Comparison of ENCODE assay signal across 20 mouse cellular contexts in the genomic region with DNA sequence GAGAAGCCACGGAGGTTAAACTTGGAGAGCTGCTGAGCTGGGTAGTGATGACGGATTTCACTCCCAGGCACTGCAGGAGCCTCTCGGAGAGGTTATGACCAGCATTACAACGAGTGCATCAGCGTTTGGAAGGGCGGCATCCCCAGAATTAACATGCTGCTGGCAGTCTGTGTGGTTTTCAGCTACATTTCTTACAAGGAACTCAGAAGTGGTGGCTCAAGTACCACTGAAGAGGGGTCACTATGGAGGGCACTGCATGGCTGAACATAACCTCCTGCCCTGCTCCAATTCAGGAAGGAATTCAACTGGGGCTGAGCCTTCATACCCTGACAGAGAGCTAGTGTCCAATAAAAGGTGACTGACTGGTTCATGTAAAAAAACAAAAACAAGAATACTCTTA. TPM values are rescaled to one million over a fixed set of nuclear protein-coding genes. Genes with fewer than 3 reads are reported as not detected.
A peak's percentile ranks its signal among the peaks of the same experiment; 100 is the strongest.
DNase-seq lines count a peak whose midpoint lies in the region; TF ChIP-seq lines count a peak whose summit lies in the region.
"Had no signal": no experiment of that assay in that cellular context is flagged by ENCODE, and none has a peak within 500 bp of the region (broad histone marks: within the 10 kb centered on the region; RNA-seq: fewer than 3 reads in every experiment).

No protein-coding gene starts in this region.

- H3K79me2 ChIP-seq in myocyte (ENCODE audit: control insufficient read depth, insufficient read depth), result no peaks in the 10 kb centered on the region

- intact Hi-C loops in left cerebral cortex, postnatal 10 days (cut with DNase I), result no loop called here

- H3K4me2 ChIP-seq in myocyte (ENCODE audit: low read depth), result no peak overlapping the region
- H3K4me2 ChIP-seq: embryonic facial prominence, embryonic 12.5 days; forebrain, embryonic 13.5 days; forebrain, embryonic 15.5 days had no signal

- DNase-seq in lung, adult 18-20 months, result peak; percentile 17 to 49
- no peak for DNase-seq in lung, adult 2 months
- peak; percentile 30 for DNase-seq in lung, postnatal 10 days
- peak; percentile 37 for DNase-seq in lung, postnatal 25 days (ENCODE audit: low spot score)
- DNase-seq in left cerebral cortex, postnatal 10 days (ENCODE audit: extremely low spot score in 1 of 2, low spot score in 2 of 2), result no peak
- DNase-seq in kidney, postnatal 25 days, result no peak
- DNase-seq in gastrocnemius, postnatal 25 days, result no peak
- DNase-seq: adrenal gland, adult 2 months; adrenal gland, postnatal 10 days; adrenal gland, postnatal 25 days; cerebellum, adult 11-12 months; cerebellum, adult 2 months; cerebellum, adult 9-10 months; cerebellum, postnatal 10 days; cerebellum, postnatal 25 days had no signal

- peaks cover 39% of the 10 kb centered on the region for H3K36me3 ChIP-seq in myocyte (ENCODE audit: control insufficient read depth, insufficient read depth)

- no peaks in the 10 kb centered on the region for H3K27me3 ChIP-seq in myocyte (ENCODE audit: control insufficient read depth, insufficient read depth, insufficient read length)
- H3K27me3 ChIP-seq: embryonic facial prominence, embryonic 12.5 days; forebrain, embryonic 13.5 days; forebrain, embryonic 15.5 days had no signal

- no peaks in the 10 kb centered on the region for H3K4me1 ChIP-seq in lung, adult 2 months (ENCODE audit: control insufficient read depth, insufficient read depth, low read length)
- H3K4me1 ChIP-seq: embryonic facial prominence, embryonic 10.5 days; embryonic facial prominence, embryonic 12.5 days; forebrain, embryonic 13.5 days; forebrain, embryonic 15.5 days had no signal

- H3K4me3 ChIP-seq in lung, adult 2 months (replicated peaks; ENCODE audit: extremely low read depth, low read depth, low read length), result no peak overlapping the region
- no peak overlapping the region for H3K4me3 ChIP-seq in myocyte
- H3K4me3 ChIP-seq: embryonic facial prominence, embryonic 10.5 days; embryonic facial prominence, embryonic 12.5 days; forebrain, embryonic 13.5 days; forebrain, embryonic 15.5 days had no signal

- no peak overlapping the region for H3ac ChIP-seq in myocyte (ENCODE audit: control insufficient read depth, insufficient read length)

- TF ChIP-seq CTCF in lung, adult 2 months (IDR thresholded peaks at IDR 0.05; ENCODE audit: insufficient read depth, low read length), result no peak

- 63% methylated on average over 6 of the region's 6 CpGs for WGBS in lung, adult 2 months

- TF ChIP-seq POLR2A in lung, adult 2 months (IDR thresholded peaks at IDR 0.05; ENCODE audit: borderline replicate concordance, extremely low read depth, low read depth, low read length), result no peak
- no peak for TF ChIP-seq POLR2A in myocyte (IDR thresholded peaks at IDR 0.05; ENCODE audit: insufficient read length, low read depth)

TF ChIP-seq in myocyte, 11 proteins besides CTCF, POLR2A, EP300 and RAD21:
- no peak for TF ChIP-seq MYOG (IDR thresholded peaks at IDR 0.05; ENCODE audit: control insufficient read depth in 1 of 3, insufficient read depth in 1 of 3, insufficient read length in 2 of 3, low read depth in 2 of 3)
- peak; percentile 39 for TF ChIP-seq POLR2AphosphoS2 (IDR thresholded peaks at IDR 0.05; ENCODE audit: insufficient read length, low read depth)

RNA-seq across cellular contexts. Expression of a gene that starts 49.6 kb away (rescaled TPM):
- 16.9 and 24.0 TPM in 2 replicates for polyA plus RNA-seq in lung, adult 2 months (2012; rRNA removed)
- 29.2 TPM for polyA plus RNA-seq in myocyte (2012; fragmentation: generic; extraction: Trizol)
- 10 to 100 TPM; 41.6 to 42.7 TPM for total RNA-seq in left cerebral cortex, postnatal 10 days (2021)
- total RNA-seq in gastrocnemius, postnatal 25 days (2021), result 10 to 100 TPM; 30.2 to 33.2 TPM

Comparison
In these comparisons a context has a peak if more than half of its experiments do, and no peak if none do; other contexts are left out.
1. DNase-seq: peak in lung, adult 18-20 months (2 of 2), lung, postnatal 10 days (single experiment) and lung, postnatal 25 days (single experiment); none in lung, adult 2 months (single experiment), left cerebral cortex, postnatal 10 days (0 of 2), kidney, postnatal 25 days (0 of 2) and gastrocnemius, postnatal 25 days (single experiment).